Mouse (Mus musculus) cerebellum, adult 2 months (tissue): ENCODE results near the gene B3galt1.

Experiments
- CTCF ChIP-seq: fragments of 200-500 bp; IDR thresholded peaks from 2 replicates; pipeline ENCODE4 v1.5.1; 2011; ENCODE audit warnings: low read depth, mild to moderate bottlenecking, control low read depth, low read length, moderate library complexity, borderline replicate concordance; ENCODE audit not compliant: insufficient read depth
- POLR2A ChIP-seq: fragments of 200-500 bp; IDR thresholded peaks from 2 replicates; pipeline ENCODE4 v1.6.1; 2011; ENCODE audit warnings: low read length, control low read depth, borderline replicate concordance; ENCODE audit not compliant: insufficient read depth

GRCm38 (mm10) chr2:67902651-67903292, 337.1 kb downstream of the B3galt1 start:
- TF ChIP-seq CTCF (no peak), POLR2A (no peak)
